In the genomic region with DNA sequence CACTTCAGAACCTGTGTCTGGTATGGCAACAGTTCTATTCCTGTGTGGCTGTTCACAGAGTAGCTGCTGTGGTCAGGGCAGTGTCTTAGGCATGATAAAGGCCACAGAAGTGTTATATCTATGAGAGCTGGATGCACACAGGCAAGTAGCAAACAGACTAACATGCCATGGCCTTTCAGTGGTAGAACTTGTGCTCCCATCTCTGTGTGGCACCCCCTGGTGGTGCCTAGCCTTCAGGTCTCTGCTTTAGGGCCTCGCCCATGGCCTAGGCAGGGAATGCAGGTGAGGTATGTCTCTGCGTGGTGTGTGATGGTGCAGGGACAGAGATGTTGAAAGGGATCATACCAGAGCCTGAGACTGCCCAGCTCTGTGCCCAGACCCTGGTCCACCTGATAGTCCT, we compare ENCODE assay signal across 9 mouse cellular contexts. TPM values are rescaled to one million over a fixed set of nuclear protein-coding genes. Genes with fewer than 3 reads are reported as not detected.
DNase-seq lines count a peak whose midpoint lies in the region; ATAC-seq and TF ChIP-seq lines count a peak whose summit lies in the region.
"Had no signal": no experiment of that assay in that cellular context is flagged by ENCODE, and none has a peak within 500 bp of the region (broad histone marks: within the 10 kb centered on the region; RNA-seq: fewer than 3 reads in every experiment).

No protein-coding gene starts in this region.

- ATAC-seq in frontal cortex, adult (ENCODE audit: low TSS enrichment), result peak; percentile 32; the same call in 1 of the 2 replicates
- ATAC-seq in erythroid progenitor cell, adult 5-6 weeks (replicated peaks; ENCODE audit: low FRiP score, poor library complexity, severe bottlenecking), result peak; percentile 89
- ATAC-seq in lung, embryonic 14.5 days (ENCODE audit: insufficient read depth), result no peak
- no peak for ATAC-seq in granulocyte monocyte progenitor cell, adult 5-6 weeks (replicated peaks; ENCODE audit: poor library complexity, severe bottlenecking)

- 89% methylated on average over 2 of the region's 2 CpGs for WGBS in lung, embryonic 14.5 days

- peaks cover 42% of the 10 kb centered on the region for H3K36me3 ChIP-seq in lung, embryonic 14.5 days (ENCODE audit: insufficient read depth)

- H3K4me2 ChIP-seq in lung, embryonic 14.5 days, result no peak overlapping the region
- H3K4me2 ChIP-seq: hindbrain, embryonic 15.5 days had no signal

- no peaks in the 10 kb centered on the region for H3K27me3 ChIP-seq in lung, embryonic 14.5 days (ENCODE audit: insufficient read depth, low read length)
- H3K27me3 ChIP-seq: hindbrain, embryonic 15.5 days had no signal

- H3K9me3 ChIP-seq in lung, embryonic 14.5 days (ENCODE audit: low read depth, low read length), result no peaks in the 10 kb centered on the region
- H3K9me3 ChIP-seq: hindbrain, embryonic 15.5 days had no signal

- no peaks in the 10 kb centered on the region for H3K4me1 ChIP-seq in lung, embryonic 14.5 days (ENCODE audit: insufficient read depth)
- H3K4me1 ChIP-seq: hindbrain, embryonic 15.5 days had no signal

- no peak overlapping the region for H3K4me3 ChIP-seq in lung, embryonic 14.5 days (ENCODE audit: low read depth, low read length)
- H3K4me3 ChIP-seq: hindbrain, embryonic 15.5 days had no signal

- no peak overlapping the region for H3K27ac ChIP-seq in lung, embryonic 14.5 days (ENCODE audit: low read depth)
- H3K27ac ChIP-seq: hindbrain, embryonic 15.5 days had no signal

- H3K9ac ChIP-seq in lung, embryonic 14.5 days, result no peak overlapping the region
- H3K9ac ChIP-seq: hindbrain, embryonic 15.5 days had no signal

- no peak for DNase-seq in frontal cortex, postnatal 10 days (ENCODE audit: low spot score in 2 of 2)
- DNase-seq in urinary bladder, postnatal 14 days (ENCODE audit: low spot score), result peak; percentile 60
- no peak for DNase-seq in urinary bladder, adult 2 months (ENCODE audit: low spot score)
- peak; percentile 38 for DNase-seq in lung, embryonic 14.5 days
- DNase-seq in frontal cortex, postnatal 25 days (ENCODE audit: low spot score in 2 of 2), result no peak

- peak; percentile 56 for TF ChIP-seq CTCF in lung, embryonic 14.5 days (IDR thresholded peaks at IDR 0.05; ENCODE audit: low read depth)

RNA-seq across cellular contexts. Expression of gene Cck, which starts 50.1 kb away (rescaled TPM):
- 45.3 and 46.2 TPM in 2 replicates for polyA plus RNA-seq in urinary bladder, adult 2 months (2012; rRNA removed)
- total RNA-seq in erythroid progenitor cell, adult 5-6 weeks (2015; ENCODE audit: low replicate concordance), result not detected in 2 replicates
- total RNA-seq in erythroid progenitor cell, adult 5-6 weeks (2017; ENCODE audit: low replicate concordance), result not detected in 2 replicates
- not detected in 2 replicates for polyA plus RNA-seq in lung, embryonic 14.5 days (2014; fragmentation: Nextera tagmentation; extraction: Ambion mirVana)
- not detected in 2 replicates for total RNA-seq in granulocyte monocyte progenitor cell, adult 5-6 weeks (2014; fragmentation: Nextera tagmentation)
- total RNA-seq in granulocyte monocyte progenitor cell, adult 5-6 weeks (2017), result not detected in 2 replicates

Comparison
In these comparisons a context has a peak if more than half of its experiments do, and no peak if none do; other contexts are left out.
1. DNase-seq: peak in urinary bladder, postnatal 14 days (single experiment) and lung, embryonic 14.5 days (single experiment); none in frontal cortex, postnatal 10 days (0 of 2), urinary bladder, adult 2 months (single experiment) and frontal cortex, postnatal 25 days (0 of 2).
2. ATAC-seq: peak in frontal cortex, adult (single experiment) and erythroid progenitor cell, adult 5-6 weeks (single experiment); none in lung, embryonic 14.5 days (single experiment) and granulocyte monocyte progenitor cell, adult 5-6 weeks (single experiment).